Mouse (Mus musculus): ENCODE results near the gene Ccdc60. TPM values are rescaled to one million over a fixed set of nuclear protein-coding genes. Genes with fewer than 3 reads are reported as not detected.
"Not testable (repeated sequence)": the region's sequence is repeated elsewhere in the genome, so short reads cannot be mapped to it uniquely, and the experiment has no call there.

Gene Ccdc60
- total RNA-seq (2021): under 1 TPM in 1 of 2 experiments, not detected in 1; 0.08 TPM
- long read RNA-seq, experiment 1: 0 reads
- long read RNA-seq, experiment 2: 0 reads

GRCm38 (mm10) chr5:116288849-116289570 lies at the start of gene Ccdc60:
Gene Ccdc60, minus strand, starts transcription at chr5:116288985.
- no peak for DNase-seq (ENCODE audit: low spot score in 2 of 2)

GRCm38 (mm10) chr5:116336191-116336590 lies 47.4 kb upstream of the Ccdc60 start:
- DNase-seq (ENCODE audit: low spot score in 2 of 2): no peak

- DNase-seq (ENCODE audit: low spot score in 2 of 2): no peak
These were observed 40.1 kb upstream of the Ccdc60 start for GRCm38 (mm10) chr5:116328911-116329310.

GRCm38 (mm10) chr5:116323401-116323800 lies 34.6 kb upstream of the Ccdc60 start:
- no peak for DNase-seq (ENCODE audit: low spot score in 2 of 2)

GRCm38 (mm10) chr5:116322365-116323027 lies 33.7 kb upstream of the Ccdc60 start:
- DNase-seq (ENCODE audit: low spot score in 2 of 2): no peak

- DNase-seq (ENCODE audit: low spot score in 2 of 2): no peak
These were observed 24.9 kb upstream of the Ccdc60 start for GRCm38 (mm10) chr5:116313711-116314110.

- no peak for DNase-seq (ENCODE audit: low spot score in 2 of 2)
These were observed 23.4 kb upstream of the Ccdc60 start for GRCm38 (mm10) chr5:116312111-116312737.

- DNase-seq (ENCODE audit: low spot score in 2 of 2): no peak
These were observed 22.9 kb upstream of the Ccdc60 start for GRCm38 (mm10) chr5:116311636-116312035.

- DNase-seq (ENCODE audit: low spot score in 2 of 2): no peak
These were observed 20.6 kb upstream of the Ccdc60 start for GRCm38 (mm10) chr5:116309383-116309801.

GRCm38 (mm10) chr5:116305557-116305956 lies 16.8 kb upstream of the Ccdc60 start:
- DNase-seq (ENCODE audit: low spot score in 2 of 2): no peak

GRCm38 (mm10) chr5:116305146-116305545 lies 16.4 kb upstream of the Ccdc60 start:
- DNase-seq (ENCODE audit: low spot score in 2 of 2): not testable (repeated sequence)

GRCm38 (mm10) chr5:116300984-116301383 lies 12.2 kb upstream of the Ccdc60 start:
- no peak for DNase-seq (ENCODE audit: low spot score in 2 of 2)

- no peak for DNase-seq (ENCODE audit: low spot score in 2 of 2)
These were observed 4.7 kb upstream of the Ccdc60 start for GRCm38 (mm10) chr5:116293501-116293900.

GRCm38 (mm10) chr5:116290584-116290983 lies 1.8 kb upstream of the Ccdc60 start:
- DNase-seq (ENCODE audit: low spot score in 2 of 2): no peak

- no peak for DNase-seq (ENCODE audit: low spot score in 2 of 2)
These were observed 1.1 kb upstream of the Ccdc60 start for GRCm38 (mm10) chr5:116289897-116290296.

GRCm38 (mm10) chr5:116288183-116288582 lies 602 bp downstream of the Ccdc60 start:
- DNase-seq (ENCODE audit: low spot score in 2 of 2): no peak

- DNase-seq (ENCODE audit: low spot score in 2 of 2): no peak
These were observed 3.1 kb downstream of the Ccdc60 start for GRCm38 (mm10) chr5:116285532-116286176.

GRCm38 (mm10) chr5:116280518-116280917 lies 8.3 kb downstream of the Ccdc60 start:
- DNase-seq (ENCODE audit: low spot score in 2 of 2): no peak

- DNase-seq (ENCODE audit: low spot score in 2 of 2): no peak
These were observed 10.3 kb downstream of the Ccdc60 start for GRCm38 (mm10) chr5:116278436-116278918.

- DNase-seq (ENCODE audit: low spot score in 2 of 2): no peak
These were observed 10.8 kb downstream of the Ccdc60 start for GRCm38 (mm10) chr5:116277951-116278350.

GRCm38 (mm10) chr5:116274818-116275217 lies 14.0 kb downstream of the Ccdc60 start:
- no peak for DNase-seq (ENCODE audit: low spot score in 2 of 2)
